Mouse (Mus musculus): ENCODE results near the gene Poc1a. TPM values are rescaled to one million over a fixed set of nuclear protein-coding genes. Genes with fewer than 3 reads are reported as not detected.

Poc1a gene
- polyA plus RNA-seq, 1 experiment: 6.1 TPM

- H3K27ac ChIP-seq (ENCODE audit: insufficient read depth, low read depth, low read length): peak overlapping the region; percentile 15; the same call in 1 of the 2 replicates
- WGBS: 69% methylated on average over 13 of the region's 13 CpGs
Observed at GRCm38 (mm10) chr9:106340501-106341312, 59.8 kb downstream of the Poc1a start.

GRCm38 (mm10) chr9:106341313-106341686 lies 60.4 kb downstream of the Poc1a start:
- H3K27ac ChIP-seq (ENCODE audit: insufficient read depth, low read depth, low read length): peak overlapping the region; percentile 15; the same call in 1 of the 2 replicates
- TF ChIP-seq CTCF (conservative IDR thresholded peaks at IDR 0.05; ENCODE audit: insufficient read depth, insufficient read length, low read depth, low read length) (no peak), POLR2A (IDR thresholded peaks at IDR 0.05; ENCODE audit: low read depth, low read length) (no peak)
- H3K4me1 ChIP-seq (ENCODE audit: control insufficient read depth, insufficient read depth, low read length): peaks cover 5% of the 10 kb centered on the region; the same call in 1 of the 2 replicates
- WGBS: 37% methylated on average over 3 of the region's 3 CpGs
- H3K27me3 ChIP-seq (replicated peaks; ENCODE audit: control insufficient read depth, insufficient read depth, low read length): no peaks in the 10 kb centered on the region
- DNase-seq: peak; percentile 37
- no peaks in the 10 kb centered on the region for H3K36me3 ChIP-seq (ENCODE audit: control insufficient read depth, insufficient read depth, low read length)
- H3K4me3 ChIP-seq (ENCODE audit: insufficient read depth, low read depth, low read length): no peak overlapping the region

More at GRCm38 (mm10) chr9:106340501-106341312, 59.8 kb downstream of the Poc1a start:
- H3K27me3 ChIP-seq (replicated peaks; ENCODE audit: control insufficient read depth, insufficient read depth, low read length): no peaks in the 10 kb centered on the region
- peaks cover 5% of the 10 kb centered on the region; the same call in 1 of the 2 replicates for H3K4me1 ChIP-seq (ENCODE audit: control insufficient read depth, insufficient read depth, low read length)
- TF ChIP-seq CTCF (conservative IDR thresholded peaks at IDR 0.05; ENCODE audit: insufficient read depth, insufficient read length, low read depth, low read length) (no peak), POLR2A (IDR thresholded peaks at IDR 0.05; ENCODE audit: low read depth, low read length) (no peak)
- no peak for DNase-seq
- no peaks in the 10 kb centered on the region for H3K36me3 ChIP-seq (ENCODE audit: control insufficient read depth, insufficient read depth, low read length)
- H3K4me3 ChIP-seq (ENCODE audit: insufficient read depth, low read depth, low read length): no peak overlapping the region

DNA sequence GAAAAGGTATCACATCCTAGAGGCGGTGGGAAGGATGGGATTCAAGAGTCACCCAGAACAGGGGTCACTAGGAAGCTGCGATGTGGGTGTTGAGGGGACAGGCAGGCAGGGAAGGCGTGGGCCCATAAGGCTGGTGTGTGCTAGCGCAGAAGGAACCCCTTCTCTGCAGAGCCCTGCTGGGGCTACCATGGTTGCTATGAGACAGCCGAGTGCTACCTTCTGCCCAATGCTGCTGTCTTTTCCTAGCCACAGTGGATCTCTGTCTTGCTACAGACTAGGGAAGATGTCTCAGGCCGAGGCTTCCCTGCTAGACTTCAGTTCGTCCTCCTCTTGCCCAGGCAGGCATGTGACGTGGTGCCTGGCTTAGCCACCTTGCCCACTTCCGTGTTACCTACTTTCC lies 61.7 kb downstream of the Poc1a start:
- DNase-seq: no peak
- no peak for TF ChIP-seq CTCF (conservative IDR thresholded peaks at IDR 0.05; ENCODE audit: insufficient read depth, insufficient read length, low read depth, low read length)
- no peak for TF ChIP-seq POLR2A (IDR thresholded peaks at IDR 0.05; ENCODE audit: low read depth, low read length)

DNA sequence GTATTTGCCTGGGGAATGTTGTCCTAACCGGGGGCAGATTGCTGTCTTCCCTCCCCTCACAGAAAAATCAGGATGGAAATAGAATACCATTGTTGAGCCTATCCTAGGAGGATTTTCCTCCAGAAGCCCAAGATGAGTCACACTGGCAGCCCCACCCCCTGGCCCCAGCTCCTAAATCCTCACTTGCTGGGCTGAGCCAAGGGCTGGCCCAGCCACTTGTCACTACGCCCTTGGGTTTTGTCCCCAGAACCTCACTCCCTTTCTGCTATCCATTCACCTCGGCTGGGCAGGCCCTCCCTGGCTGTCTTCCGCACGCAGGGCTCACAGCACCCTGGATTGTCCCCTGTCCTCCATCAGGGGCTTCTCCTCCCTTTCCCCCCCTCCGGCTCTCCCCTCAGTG lies 64.3 kb downstream of the Poc1a start:
- 61% methylated on average over 6 of the region's 6 CpGs for WGBS
- Histone ChIP-seq H3K4me1 (ENCODE audit: control insufficient read depth, insufficient read depth, low read length) (peaks cover 5% of the 10 kb centered on the region; the same call in 1 of the 2 replicates), H3K27ac (ENCODE audit: insufficient read depth, low read depth, low read length) (no peak overlapping the region), H3K4me3 (ENCODE audit: insufficient read depth, low read depth, low read length) (no peak overlapping the region), H3K27me3 (replicated peaks; ENCODE audit: control insufficient read depth, insufficient read depth, low read length) (no peaks in the 10 kb centered on the region), H3K36me3 (ENCODE audit: control insufficient read depth, insufficient read depth, low read length) (no peaks in the 10 kb centered on the region)
- no peak for TF ChIP-seq CTCF (conservative IDR thresholded peaks at IDR 0.05; ENCODE audit: insufficient read depth, insufficient read length, low read depth, low read length)
- no peak for TF ChIP-seq POLR2A (IDR thresholded peaks at IDR 0.05; ENCODE audit: low read depth, low read length)
- DNase-seq: peak; percentile 54

More for the DNA sequence above, 61.7 kb downstream of the Poc1a start:
- H3K27me3 ChIP-seq (replicated peaks; ENCODE audit: control insufficient read depth, insufficient read depth, low read length): no peaks in the 10 kb centered on the region
- H3K36me3 ChIP-seq (ENCODE audit: control insufficient read depth, insufficient read depth, low read length): no peaks in the 10 kb centered on the region
- peaks cover 5% of the 10 kb centered on the region; the same call in 1 of the 2 replicates for H3K4me1 ChIP-seq (ENCODE audit: control insufficient read depth, insufficient read depth, low read length)
- no peak overlapping the region for H3K4me3 ChIP-seq (ENCODE audit: insufficient read depth, low read depth, low read length)
- no peak overlapping the region for H3K27ac ChIP-seq (ENCODE audit: insufficient read depth, low read depth, low read length)
- WGBS: 95% methylated on average over 9 of the region's 9 CpGs

DNA sequence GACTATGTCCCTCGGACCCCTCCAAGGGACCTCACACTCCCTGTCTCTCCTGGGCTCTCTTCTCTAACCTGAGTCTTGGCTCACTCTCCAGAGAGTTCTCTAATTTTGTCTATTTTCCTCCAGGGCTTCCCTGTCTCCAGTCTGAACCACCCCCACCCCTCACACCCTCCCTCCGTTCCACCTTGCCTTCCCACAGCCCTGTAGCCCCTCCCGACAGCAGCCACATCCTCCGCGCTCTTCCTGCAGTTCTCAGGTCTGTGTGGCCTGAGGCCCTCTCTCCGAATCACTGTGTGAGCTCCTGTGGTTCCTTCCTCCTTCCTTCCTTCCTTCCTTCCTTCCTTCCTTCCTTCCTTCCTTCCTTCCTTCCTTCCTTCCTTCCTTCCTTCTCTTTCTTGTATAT lies 64.8 kb downstream of the Poc1a start:
- Histone ChIP-seq H3K27ac (ENCODE audit: insufficient read depth, low read depth, low read length) (no peak overlapping the region), H3K4me3 (ENCODE audit: insufficient read depth, low read depth, low read length) (no peak overlapping the region), H3K36me3 (ENCODE audit: control insufficient read depth, insufficient read depth, low read length) (no peaks in the 10 kb centered on the region), H3K27me3 (replicated peaks; ENCODE audit: control insufficient read depth, insufficient read depth, low read length) (no peaks in the 10 kb centered on the region), H3K4me1 (ENCODE audit: control insufficient read depth, insufficient read depth, low read length) (peaks cover 5% of the 10 kb centered on the region; the same call in 1 of the 2 replicates)
- no peak for DNase-seq
- WGBS: 82% methylated on average over 6 of the region's 6 CpGs
- TF ChIP-seq POLR2A (IDR thresholded peaks at IDR 0.05; ENCODE audit: low read depth, low read length) (no peak), CTCF (conservative IDR thresholded peaks at IDR 0.05; ENCODE audit: insufficient read depth, insufficient read length, low read depth, low read length) (no peak)

GRCm38 (mm10) chr9:106348281-106348680 lies 67.4 kb downstream of the Poc1a start:
- Histone ChIP-seq H3K4me1 (ENCODE audit: control insufficient read depth, insufficient read depth, low read length) (no peaks in the 10 kb centered on the region), H3K27ac (ENCODE audit: insufficient read depth, low read depth, low read length) (no peak overlapping the region), H3K27me3 (replicated peaks; ENCODE audit: control insufficient read depth, insufficient read depth, low read length) (no peaks in the 10 kb centered on the region), H3K36me3 (ENCODE audit: control insufficient read depth, insufficient read depth, low read length) (no peaks in the 10 kb centered on the region), H3K4me3 (ENCODE audit: insufficient read depth, low read depth, low read length) (no peak overlapping the region)
- 65% methylated on average over 10 of the region's 10 CpGs for WGBS
- TF ChIP-seq CTCF (conservative IDR thresholded peaks at IDR 0.05; ENCODE audit: insufficient read depth, insufficient read length, low read depth, low read length): no peak
- no peak for TF ChIP-seq POLR2A (IDR thresholded peaks at IDR 0.05; ENCODE audit: low read depth, low read length)
- no peak for DNase-seq

DNA sequence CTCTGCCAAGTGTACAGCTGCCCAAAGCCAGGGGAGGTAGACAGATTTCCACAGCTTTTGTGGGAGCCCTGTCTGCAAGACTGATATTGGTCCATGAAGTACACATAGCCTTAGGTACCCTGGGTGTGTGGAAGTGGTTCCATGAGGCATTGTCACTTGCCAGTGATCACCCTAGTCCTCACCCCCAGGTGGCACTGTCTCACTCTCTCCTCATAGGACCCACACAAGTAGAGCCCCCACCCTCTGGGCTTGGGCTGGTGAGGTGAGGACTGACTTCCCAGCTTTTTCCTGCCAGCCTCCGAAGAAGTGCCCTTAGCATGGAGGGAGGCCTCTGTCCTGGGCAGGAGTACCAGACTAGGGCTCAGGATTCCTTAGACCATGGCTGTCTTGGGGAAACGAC lies 68.2 kb downstream of the Poc1a start:
- peak; percentile 64 for DNase-seq
- 43% methylated on average over 2 of the region's 2 CpGs for WGBS
- H3K27ac ChIP-seq (ENCODE audit: insufficient read depth, low read depth, low read length): no peak overlapping the region
- no peak overlapping the region for H3K4me3 ChIP-seq (ENCODE audit: insufficient read depth, low read depth, low read length)
- H3K36me3 ChIP-seq (ENCODE audit: control insufficient read depth, insufficient read depth, low read length): no peaks in the 10 kb centered on the region
- no peaks in the 10 kb centered on the region for H3K27me3 ChIP-seq (replicated peaks; ENCODE audit: control insufficient read depth, insufficient read depth, low read length)
- peak; percentile 70 for TF ChIP-seq CTCF (conservative IDR thresholded peaks at IDR 0.05; ENCODE audit: insufficient read depth, insufficient read length, low read depth, low read length)
- TF ChIP-seq POLR2A (IDR thresholded peaks at IDR 0.05; ENCODE audit: low read depth, low read length): no peak
- H3K4me1 ChIP-seq (ENCODE audit: control insufficient read depth, insufficient read depth, low read length): no peaks in the 10 kb centered on the region
